Comparison of ENCODE assay signal across 8 mouse cellular contexts in the genomic region with DNA sequence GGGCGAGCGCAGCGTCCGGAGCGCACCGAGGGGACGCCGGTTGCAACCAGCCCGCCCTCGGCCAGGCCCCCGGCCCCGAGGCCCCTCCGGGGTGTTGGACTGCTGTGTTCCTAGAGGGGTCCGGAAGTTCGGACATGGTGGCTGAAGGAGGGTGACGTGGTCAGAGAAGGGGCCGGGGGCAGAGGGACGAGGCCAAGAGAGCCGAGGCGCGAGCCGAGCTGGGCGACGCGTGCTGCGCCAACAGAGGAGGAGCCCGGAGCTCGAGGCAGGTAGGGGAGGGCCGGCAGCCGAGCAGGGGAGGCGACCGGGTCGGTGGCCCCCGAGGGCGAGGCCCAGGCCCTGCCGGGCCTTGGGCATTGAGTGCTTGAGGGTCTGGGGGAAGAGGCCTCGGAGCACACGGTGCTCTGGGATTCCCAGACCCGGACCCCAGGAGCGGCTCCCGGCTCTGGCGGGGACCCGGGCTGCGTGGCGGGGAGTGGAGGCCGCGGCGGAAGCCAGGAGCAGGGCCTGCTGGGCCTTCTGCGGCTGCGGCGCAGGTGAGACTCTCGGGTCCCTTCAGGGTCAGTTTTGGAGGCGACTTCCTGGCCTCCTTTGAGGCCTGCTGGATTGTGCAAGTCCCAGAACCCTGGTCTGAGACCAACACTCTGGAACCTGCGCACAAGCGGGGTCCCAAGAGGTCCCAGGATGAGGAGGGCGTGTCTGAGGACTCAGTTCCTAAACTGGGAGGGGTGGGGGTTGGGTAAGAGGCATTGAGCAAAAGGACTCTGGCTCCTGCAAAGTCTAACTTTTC. TPM values are rescaled to one million over a fixed set of nuclear protein-coding genes. Genes with fewer than 3 reads are reported as not detected.
DNase-seq lines count a peak whose midpoint lies in the region; ATAC-seq and TF ChIP-seq lines count a peak whose summit lies in the region.

No protein-coding gene starts in this region.

- peaks cover 32% of the 10 kb centered on the region for H3K9me3 ChIP-seq in megakaryocyte, embryonic 14.5 days
- peaks cover 2% of the 10 kb centered on the region; the same call in 1 of the 2 replicates for H3K9me3 ChIP-seq in forebrain, embryonic 16.5 days (ENCODE audit: control insufficient read depth, low read length)
- no peaks in the 10 kb centered on the region for H3K9me3 ChIP-seq in liver, embryonic 14.5 days (ENCODE audit: control insufficient read depth, low read length)

- peak overlapping the region; percentile 73 for H3K27ac ChIP-seq in forebrain, embryonic 16.5 days (ENCODE audit: low read length)
- no peak overlapping the region for H3K27ac ChIP-seq in liver, embryonic 14.5 days

- peak overlapping the region; percentile 84 for H3K4me3 ChIP-seq in megakaryocyte, embryonic 14.5 days (replicated peaks)
- H3K4me3 ChIP-seq in forebrain, embryonic 16.5 days (replicated peaks; ENCODE audit: low read length), result peak overlapping the region; percentile 53
- peak overlapping the region in 1 of 2 experiments; percentile 30; a peak in 2 of 4 replicates for H3K4me3 ChIP-seq in liver, embryonic 14.5 days (ENCODE audit: insufficient read depth in 1 of 2, low read depth in 2 of 2, low read length in 2 of 2)

- no peaks in the 10 kb centered on the region for H3K36me3 ChIP-seq in megakaryocyte, embryonic 14.5 days (replicated peaks; ENCODE audit: low read length)
- H3K36me3 ChIP-seq in forebrain, embryonic 16.5 days (ENCODE audit: control insufficient read depth, insufficient read depth), result no peaks in the 10 kb centered on the region
- no peaks in the 10 kb centered on the region for H3K36me3 ChIP-seq in liver, embryonic 14.5 days (replicated peaks; ENCODE audit: control insufficient read depth, insufficient read depth, low read depth)

- WGBS in forebrain, embryonic 16.5 days, result under 1% methylated on average over 51 of the region's 56 CpGs
- WGBS in liver, embryonic 14.5 days (ENCODE audit: insufficient replicate concordance), result 1% methylated on average over 55 of the region's 56 CpGs

- H3K27me3 ChIP-seq in megakaryocyte, embryonic 14.5 days (replicated peaks), result peaks cover 99% of the 10 kb centered on the region
- H3K27me3 ChIP-seq in forebrain, embryonic 16.5 days (replicated peaks; ENCODE audit: control insufficient read depth, insufficient read depth, low read length), result peaks cover 51% of the 10 kb centered on the region
- peaks cover 100% of the 10 kb centered on the region for H3K27me3 ChIP-seq in liver, embryonic 14.5 days (ENCODE audit: control insufficient read depth, insufficient read depth, low read length)

- peak overlapping the region; percentile 63 for H3K4me2 ChIP-seq in forebrain, embryonic 16.5 days (ENCODE audit: low read length)
- peak overlapping the region; percentile 26; the same call in 1 of the 2 replicates for H3K4me2 ChIP-seq in liver, embryonic 14.5 days (ENCODE audit: low read depth)

- TF ChIP-seq CTCF in liver, embryonic 14.5 days (IDR thresholded peaks at IDR 0.05; ENCODE audit: low read depth), result no peak

- no peak for DNase-seq in liver, embryonic 14.5 days (ENCODE audit: low read depth in 3 of 3, low spot score in 3 of 3)
- peak; percentile 39 for DNase-seq in testis, postnatal 10 days (ENCODE audit: low spot score)
- DNase-seq in frontal cortex, postnatal 10 days (ENCODE audit: low spot score in 2 of 2), result no peak
- DNase-seq in Muller cell, postnatal 12 days (ENCODE audit: inconsistent ontology term), result no peak
- DNase-seq in cerebellum, postnatal 14 days, result no peak

- no peak for TF ChIP-seq EP300 in liver, embryonic 14.5 days (IDR thresholded peaks at IDR 0.05; ENCODE audit: low read depth)

- no peak for ATAC-seq in megakaryocyte, adult 5-6 weeks (ENCODE audit: poor library complexity, severe bottlenecking)
- peak; percentile 0 for ATAC-seq in forebrain, embryonic 16.5 days
- no peak for ATAC-seq in liver, embryonic 14.5 days (ENCODE audit: insufficient read depth)

- H3K9ac ChIP-seq in forebrain, embryonic 16.5 days (replicated peaks; ENCODE audit: low read depth, low read length), result peak overlapping the region; percentile 69
- no peak overlapping the region for H3K9ac ChIP-seq in liver, embryonic 14.5 days (replicated peaks)

- peaks cover 72% of the 10 kb centered on the region for H3K4me1 ChIP-seq in megakaryocyte, embryonic 14.5 days
- H3K4me1 ChIP-seq in forebrain, embryonic 16.5 days (replicated peaks; ENCODE audit: control insufficient read depth, insufficient read depth, low read length), result peaks cover 46% of the 10 kb centered on the region
- no peaks in the 10 kb centered on the region for H3K4me1 ChIP-seq in liver, embryonic 14.5 days (replicated peaks; ENCODE audit: control insufficient read depth in 2 of 2, insufficient read depth in 2 of 2, low read length in 1 of 2)

RNA-seq across cellular contexts. Expression of gene Dmrta2, which starts 0.4 kb away (rescaled TPM):
- polyA plus RNA-seq in megakaryocyte, embryonic 14.5 days (2012; ENCODE audit: insufficient read depth, low replicate concordance), result 0.67 and 4.9 TPM in 2 replicates
- 0.14 TPM in 1 of 2 replicates, not detected in the other for total RNA-seq in megakaryocyte, adult 5-6 weeks (2015)
- total RNA-seq in megakaryocyte, adult 5-6 weeks (2017), result not detected in 2 replicates
- polyA plus RNA-seq in forebrain, embryonic 16.5 days (2015; fragmentation: Nextera tagmentation; extraction: Ambion mirVana), result 2.3 and 2.4 TPM in 2 replicates
- polyA plus RNA-seq in liver, embryonic 14.5 days (2012; rRNA removed), result 0.04 and 0.05 TPM in 2 replicates
- not detected in 2 replicates for polyA plus RNA-seq in liver, embryonic 14.5 days (2014; fragmentation: Nextera tagmentation; extraction: Ambion mirVana)
